Mouse (Mus musculus) cerebellum, adult 11 months (tissue): ENCODE measurements around the gene 1700018B08Rik.

Experiments used
- DNase-seq: peaks from one replicate; pipeline ENCODE4 v3.0.0; 2022

1700018B08Rik gene

DNA sequence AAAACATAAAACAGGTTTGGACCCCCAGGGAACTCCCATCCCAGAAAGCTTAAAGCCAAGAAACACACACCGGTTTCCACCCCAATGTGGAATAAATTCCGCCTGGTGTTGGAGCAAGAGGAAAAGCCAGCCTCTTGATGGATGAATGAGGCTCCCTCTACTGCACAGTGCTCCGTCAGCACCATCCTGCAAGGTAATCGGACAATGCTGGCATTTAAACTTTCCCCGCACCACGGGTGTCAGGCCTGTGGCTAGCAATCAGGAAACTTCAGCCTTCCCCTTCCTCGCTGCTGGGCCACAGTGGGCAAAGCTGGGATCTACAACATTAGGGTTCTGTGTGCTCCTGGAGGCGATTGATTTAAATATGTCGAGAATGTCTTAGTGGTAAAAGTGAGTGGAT, 52.5 kb downstream of the 1700018B08Rik start:
- DNase-seq = no peak

DNA sequence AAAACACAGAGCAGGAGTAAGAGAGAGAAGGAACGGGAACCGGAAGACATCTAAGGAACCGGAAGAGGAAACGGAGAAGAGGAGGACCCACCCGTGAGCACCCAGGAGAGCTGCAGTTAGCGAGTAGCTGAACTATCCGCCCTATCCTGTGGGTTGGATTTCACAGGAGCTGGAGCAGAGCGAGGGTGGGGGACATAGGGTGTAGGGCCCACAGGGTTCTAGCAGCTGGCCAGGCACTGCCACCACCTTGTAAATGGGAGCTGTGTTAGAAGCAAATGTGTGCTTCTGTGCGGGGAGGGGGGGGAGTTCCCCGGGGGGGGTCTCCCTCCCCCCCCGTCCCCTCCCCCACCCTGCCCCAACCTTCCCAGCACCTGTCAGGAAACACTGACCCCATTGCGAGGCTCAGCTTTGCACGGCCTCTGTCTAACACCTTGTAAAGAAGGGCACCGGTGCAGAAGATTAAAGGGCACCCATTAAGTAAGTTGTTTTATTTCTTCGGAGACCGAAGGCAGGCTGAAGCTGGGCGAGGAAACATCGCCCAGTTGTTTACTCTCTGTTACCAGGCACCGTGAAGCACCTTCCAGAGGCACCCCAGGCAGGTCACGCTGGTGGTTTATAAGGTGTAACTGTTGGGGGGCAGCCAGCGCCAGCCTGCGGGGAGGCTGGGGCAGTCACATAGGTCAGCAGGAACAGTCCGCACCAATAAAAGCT, 59.9 kb downstream of the 1700018B08Rik start:
- DNase-seq = no peak
